Mouse (Mus musculus) left cerebral cortex, adult 8-10 months (tissue): ENCODE measurements around the gene Rspo4. TPM values are rescaled to one million over a fixed set of nuclear protein-coding genes. Genes with fewer than 3 reads are reported as not detected.
A peak's percentile ranks its signal among the peaks of the same experiment; 100 is the strongest.

Experiments used
- DNase-seq, 2 experiments: peaks; one replicate each; pipeline ENCODE4 v3.0.0; 2022; ENCODE audit warnings: low spot score in 2 of 2
- total RNA-seq, 4 experiments: library from RNA; stranded (reverse); gene quantifications; 2 replicates each; pipeline ENCODE4 v1.2.4; 2022

Gene Rspo4
- under 1 TPM in 1 of 4 experiments, not detected in 3; 0.37 TPM for total RNA-seq

- no peak for DNase-seq
Measured at GRCm38 (mm10) chr2:151842648-151843226, at the start of gene Rspo4. Gene Rspo4, plus strand, starts transcription at chr2:151842927.

- DNase-seq: no peak
Measured at GRCm38 (mm10) chr2:151815586-151815985, 27.1 kb upstream of the Rspo4 start.

- DNase-seq: no peak
Measured at GRCm38 (mm10) chr2:151862257-151862810, 19.6 kb downstream of the Rspo4 start.

GRCm38 (mm10) chr2:151864941-151865340 lies 22.2 kb downstream of the Rspo4 start:
- DNase-seq: no peak

- DNase-seq: peak; percentile 33 to 47
Measured at GRCm38 (mm10) chr2:151866487-151866886, 23.8 kb downstream of the Rspo4 start.

- DNase-seq: no peak
Measured at GRCm38 (mm10) chr2:151868196-151868595, 25.5 kb downstream of the Rspo4 start.

- no peak for DNase-seq
Measured at GRCm38 (mm10) chr2:151874551-151874950, 31.8 kb downstream of the Rspo4 start.

GRCm38 (mm10) chr2:151876012-151876485 lies 33.3 kb downstream of the Rspo4 start:
- peak in 1 of 2 experiments; percentile 37 for DNase-seq

- DNase-seq: no peak
Measured at GRCm38 (mm10) chr2:151878645-151879044, 35.9 kb downstream of the Rspo4 start.

- DNase-seq: no peak
Measured at GRCm38 (mm10) chr2:151879760-151880159, 37.0 kb downstream of the Rspo4 start.

- DNase-seq: peak in 1 of 2 experiments; percentile 32
Measured at GRCm38 (mm10) chr2:151891031-151891430, 48.3 kb downstream of the Rspo4 start.

GRCm38 (mm10) chr2:151893122-151893774 lies 50.5 kb downstream of the Rspo4 start:
- DNase-seq: no peak

- peak in 1 of 2 experiments; percentile 21 for DNase-seq
Measured at GRCm38 (mm10) chr2:151894209-151894980, 51.7 kb downstream of the Rspo4 start.

GRCm38 (mm10) chr2:151895911-151896310 lies 53.2 kb downstream of the Rspo4 start:
- DNase-seq: no peak

GRCm38 (mm10) chr2:151898106-151898505 lies 55.4 kb downstream of the Rspo4 start:
- no peak for DNase-seq

- DNase-seq: no peak
Measured at GRCm38 (mm10) chr2:151900845-151901244, 58.1 kb downstream of the Rspo4 start.

- no peak for DNase-seq
Measured at GRCm38 (mm10) chr2:151903267-151903666, 60.5 kb downstream of the Rspo4 start.

GRCm38 (mm10) chr2:151903933-151904332 lies 61.2 kb downstream of the Rspo4 start:
- no peak for DNase-seq

GRCm38 (mm10) chr2:151904636-151905035 lies 61.9 kb downstream of the Rspo4 start:
- no peak for DNase-seq

GRCm38 (mm10) chr2:151907020-151907419 lies 64.3 kb downstream of the Rspo4 start:
- DNase-seq: no peak

GRCm38 (mm10) chr2:151909386-151909785 lies 66.7 kb downstream of the Rspo4 start:
- DNase-seq: no peak

- DNase-seq: no peak
Measured at GRCm38 (mm10) chr2:151910498-151910897, 67.8 kb downstream of the Rspo4 start.
